Mouse (Mus musculus) liver, embryonic 14.5 days (tissue): Measurements from ENCODE around the gene Alb. TPM values are rescaled to one million over a fixed set of nuclear protein-coding genes. Genes with fewer than 3 reads are reported as not detected.

Experiments used
- ATAC-seq: fragments of 200-750 bp; cut with Nextera tagmentation; 2 replicates; pipeline ENCODE4 v1.8.0; 2017; ENCODE audit warnings: moderate number of reproducible peaks, mild to moderate bottlenecking, moderate library complexity; ENCODE audit not compliant: insufficient read depth
- DNase-seq, 3 experiments: peaks; one replicate each; pipeline ENCODE4 v3.0.0-alpha.2; 2012 to 2013; ENCODE audit warnings: low read depth in 3 of 3, low spot score in 3 of 3
- H3K27ac ChIP-seq: fragments of 300-500 bp; sonication (generic); 2 replicates; pipeline ENCODE4 v1.5.1; 2014; ENCODE audit warnings: moderate library complexity, mild to moderate bottlenecking, control low read depth, inconsistent platforms
- H3K27me3 ChIP-seq: fragments of 300-500 bp; sonication (generic); 2 replicates; pipeline ENCODE4 v1.6.1; 2014; ENCODE audit warnings: mild to moderate bottlenecking, low read length, moderate library complexity; ENCODE audit not compliant: control insufficient read depth, insufficient read depth
- H3K36me3 ChIP-seq: fragments of 300-500 bp; sonication (generic); replicated peaks from 2 replicates; pipeline ENCODE4 v1.6.1; 2014; ENCODE audit warnings: low read depth; ENCODE audit not compliant: control insufficient read depth, insufficient read depth
- H3K4me1 ChIP-seq, 2 experiments: fragments of 200-500 bp in 1 of 2; fragments of 300-500 bp in 1 of 2; sonication (generic) in 1 of 2; replicated peaks; 2 replicates each; pipeline ENCODE4 v1.6.1; 2012 to 2014; ENCODE audit warnings: antibody characterized with exemption in 1 of 2, inconsistent platforms in 1 of 2, low read length in 1 of 2; ENCODE audit not compliant: control insufficient read depth in 2 of 2, insufficient read depth in 2 of 2
- H3K4me2 ChIP-seq: fragments of 300-500 bp; sonication (generic); 2 replicates; pipeline ENCODE4 v1.6.1; 2014; ENCODE audit warnings: low read depth, mild to moderate bottlenecking, control low read depth, moderate library complexity
- H3K4me3 ChIP-seq, 2 experiments: fragments of 200-500 bp in 1 of 2; fragments of 300-500 bp in 1 of 2; sonication (generic) in 1 of 2; 2 replicates each; pipeline ENCODE4 v1.5.1; 2012 to 2014; ENCODE audit warnings: low read depth in 2 of 2, low read length in 2 of 2, mild to moderate bottlenecking in 2 of 2, control low read depth in 1 of 2, inconsistent platforms in 1 of 2, moderate library complexity in 1 of 2; ENCODE audit not compliant: insufficient read depth in 1 of 2
- H3K9ac ChIP-seq: fragments of 300-500 bp; sonication (generic); replicated peaks from 2 replicates; pipeline ENCODE4 v1.6.1; 2014; ENCODE audit warnings: mild to moderate bottlenecking, control low read depth, moderate library complexity
- H3K9me3 ChIP-seq: fragments of 300-500 bp; sonication (generic); 2 replicates; pipeline ENCODE4 v1.6.1; 2016; ENCODE audit warnings: low read length, mixed read lengths; ENCODE audit not compliant: control insufficient read depth
- CTCF ChIP-seq: IDR thresholded peaks from 2 replicates; pipeline ENCODE4 v1.5.1; 2016; ENCODE audit warnings: antibody characterized with exemption, low read depth, control low read depth
- EP300 ChIP-seq: IDR thresholded peaks from 2 replicates; pipeline ENCODE4 v1.6.1; 2016; ENCODE audit warnings: antibody characterized with exemption, low read depth
- WGBS: fragments of 180-500 bp; shearing (Covaris S2); extraction: QIAGEN DNeasy Blood & Tissue Kit; methylation state at CpG from one replicate; pipeline ENCODE4 v1.1.7; 2014; ENCODE audit not compliant: insufficient replicate concordance; 5-methylcytosine and 5-hydroxymethylcytosine counted together
- polyA plus RNA-seq, 2 experiments: library from polyadenylated mRNA; depleted of rRNA in 1 of 2; stranded (reverse) in 1 of 2; unstranded in 1 of 2; fragments of >200 nt; fragmentation: Nextera tagmentation in 1 of 2; extraction: Ambion mirVana in 1 of 2; gene quantifications; 2 replicates each; pipeline versions ENCODE4 v1.2.1 to v1.2.3; 2012 to 2014

Gene Alb
- polyA plus RNA-seq, 2 experiments = 3,181 to 10,825 TPM

DNA sequence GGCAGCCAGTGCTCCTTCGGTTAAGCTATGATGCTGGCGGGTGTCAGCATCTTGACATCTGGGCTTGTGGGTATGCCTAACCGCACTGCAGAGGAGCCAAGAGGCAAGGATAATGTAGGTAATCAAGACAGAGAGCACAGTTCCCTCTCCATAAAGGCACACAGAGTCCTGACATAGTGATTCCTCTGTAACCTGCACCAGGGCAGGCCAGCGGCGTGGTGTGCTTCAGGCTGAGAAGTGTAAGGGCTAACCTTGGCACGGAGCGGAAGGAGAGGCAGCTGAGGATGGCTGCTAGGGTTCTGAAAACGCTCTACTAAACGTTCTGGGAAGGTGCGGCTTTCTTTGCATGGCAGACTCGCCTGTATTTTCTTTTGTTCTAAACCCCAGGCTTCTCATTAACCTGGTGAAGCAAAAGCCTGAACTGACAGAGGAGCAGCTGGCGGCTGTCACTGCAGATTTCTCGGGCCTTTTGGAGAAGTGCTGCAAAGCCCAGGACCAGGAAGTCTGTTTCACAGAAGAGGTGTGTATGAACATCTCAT, 46.8 kb downstream of the Alb start:
- H3K27ac ChIP-seq = no peak overlapping the region
- TF ChIP-seq CTCF (no peak), EP300 (no peak)
- H3K4me2 ChIP-seq = no peak overlapping the region
- H3K27me3 ChIP-seq = no peaks in the 10 kb centered on the region
- no peaks in the 10 kb centered on the region for H3K36me3 ChIP-seq
- ATAC-seq (no peak), DNase-seq (no peak)
- no peaks in the 10 kb centered on the region for H3K4me1 ChIP-seq
- H3K4me3 ChIP-seq = no peak overlapping the region
- 57% methylated on average over 13 of the region's 13 CpGs for WGBS
- H3K9ac ChIP-seq = no peak overlapping the region
- H3K9me3 ChIP-seq = no peaks in the 10 kb centered on the region

DNA sequence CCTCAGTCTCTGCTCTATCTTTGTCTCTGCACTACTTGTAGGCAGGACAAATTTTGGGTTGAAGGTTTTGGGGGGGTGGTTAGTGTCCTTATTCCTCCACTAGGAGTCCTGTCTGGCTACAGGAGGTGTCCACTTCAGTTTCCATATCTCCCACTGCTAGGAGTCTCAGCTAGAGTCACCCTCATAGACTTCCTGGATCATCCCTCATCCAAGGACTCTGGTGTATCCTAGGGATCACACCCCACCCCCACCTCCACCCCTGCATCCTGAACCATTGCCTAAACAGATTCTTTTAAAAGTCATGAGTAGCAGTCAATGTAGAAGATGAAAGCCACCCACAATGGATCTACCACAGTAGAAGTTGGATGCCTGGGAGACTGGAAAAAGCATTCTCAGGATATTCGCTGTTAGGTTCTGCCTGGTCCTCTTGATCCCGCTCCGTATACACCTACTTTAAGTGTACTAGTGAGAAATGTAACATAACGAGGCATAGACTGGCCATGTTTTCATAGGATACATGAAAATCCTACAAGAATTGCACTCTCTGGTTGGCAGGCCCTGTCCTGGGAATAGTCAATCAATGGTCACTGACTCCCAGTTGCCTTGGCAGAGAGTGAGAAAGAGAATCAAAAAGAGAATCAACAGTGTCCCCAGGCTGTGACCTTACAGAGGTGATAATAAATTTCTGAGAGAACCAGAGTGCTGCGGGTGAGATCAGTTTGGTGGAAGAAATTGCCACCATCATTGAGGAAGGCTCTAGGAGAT, 49.3 kb downstream of the Alb start:
- TF ChIP-seq EP300 (no peak), CTCF (no peak)
- no peak overlapping the region for H3K4me2 ChIP-seq
- no peaks in the 10 kb centered on the region for H3K36me3 ChIP-seq
- no peak overlapping the region for H3K27ac ChIP-seq
- no peaks in the 10 kb centered on the region for H3K27me3 ChIP-seq
- ATAC-seq (peak; percentile 47), DNase-seq (no peak)
- no peak overlapping the region for H3K4me3 ChIP-seq
- WGBS = 67% methylated on average over 5 of the region's 5 CpGs
- no peaks in the 10 kb centered on the region for H3K4me1 ChIP-seq
- no peak overlapping the region for H3K9ac ChIP-seq
- H3K9me3 ChIP-seq = no peaks in the 10 kb centered on the region

DNA sequence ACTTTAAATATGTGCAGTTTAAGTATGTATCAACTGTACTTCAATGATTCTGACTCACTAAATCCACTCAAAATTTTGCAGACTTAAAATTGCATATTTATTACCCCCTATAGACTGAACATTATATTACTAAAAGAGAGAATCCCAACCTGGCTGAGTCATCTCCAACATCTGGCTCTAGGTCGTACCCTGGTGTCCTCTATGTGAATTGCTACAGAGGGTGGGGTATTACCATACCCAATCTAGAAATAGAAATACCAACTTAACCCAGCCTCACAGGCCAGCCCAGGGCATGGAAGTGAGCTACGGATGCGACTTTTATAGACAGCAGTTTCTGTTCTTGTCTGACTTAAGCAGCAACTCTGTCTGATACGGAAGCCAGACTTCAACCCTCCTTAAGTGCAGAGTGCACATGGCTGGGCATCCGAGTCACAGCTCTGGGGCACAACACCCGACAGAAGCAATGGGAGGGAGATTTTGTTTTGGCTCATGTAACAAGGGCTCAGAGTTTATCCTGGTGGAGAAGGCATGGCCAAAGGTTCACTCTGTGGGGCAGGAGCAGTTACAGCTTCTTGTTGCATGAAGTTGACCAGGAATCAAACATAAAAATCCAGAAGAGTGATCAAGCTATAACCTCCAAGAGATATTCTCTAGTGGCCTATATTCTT, 51.7 kb downstream of the Alb start:
- H3K4me3 ChIP-seq = no peak overlapping the region
- DNase-seq (no peak), ATAC-seq (no peak)
- H3K4me2 ChIP-seq = no peak overlapping the region
- H3K36me3 ChIP-seq = no peaks in the 10 kb centered on the region
- no peaks in the 10 kb centered on the region for H3K4me1 ChIP-seq
- no peaks in the 10 kb centered on the region for H3K9me3 ChIP-seq
- 51% methylated on average over 6 of the region's 6 CpGs for WGBS
- TF ChIP-seq CTCF (0 out of 2 replicates have a peak, but pooled peaks have one; percentile 3), EP300 (no peak)
- no peak overlapping the region for H3K9ac ChIP-seq
- H3K27ac ChIP-seq = no peak overlapping the region
- no peaks in the 10 kb centered on the region for H3K27me3 ChIP-seq

DNA sequence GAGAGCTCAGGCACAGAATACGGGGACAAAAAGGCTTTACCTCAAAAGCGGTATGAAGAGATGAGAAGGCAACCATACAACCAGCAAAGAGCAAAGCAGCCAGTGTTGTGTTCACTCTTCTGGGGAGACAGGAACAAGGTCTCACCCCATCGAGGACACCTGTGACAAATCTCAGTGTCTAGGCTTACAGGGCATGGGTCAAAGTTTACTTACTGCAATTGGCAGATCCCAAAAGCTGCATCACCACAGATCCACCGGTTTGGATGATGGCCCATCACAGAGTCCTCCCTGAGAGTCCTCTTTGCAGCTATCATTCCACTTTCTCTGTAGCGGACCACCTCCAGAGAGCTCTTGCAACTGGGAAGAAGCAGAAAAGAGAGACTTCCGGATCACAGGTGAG, 54.9 kb downstream of the Alb start:
- Histone ChIP-seq H3K4me2 (no peak overlapping the region), H3K27ac (no peak overlapping the region), H3K36me3 (no peaks in the 10 kb centered on the region), H3K4me1 (no peaks in the 10 kb centered on the region), H3K27me3 (no peaks in the 10 kb centered on the region), H3K9ac (no peak overlapping the region), H3K4me3 (no peak overlapping the region), H3K9me3 (no peaks in the 10 kb centered on the region)
- ATAC-seq (no peak), DNase-seq (no peak)
- 64% methylated on average over 6 of the region's 6 CpGs for WGBS
- TF ChIP-seq EP300 (no peak), CTCF (no peak)
